Mouse (Mus musculus) heart, embryonic 15.5 days (tissue): ENCODE measurements at regions not wholly inside any gene's neighbourhood (a gene's known extent, or its start where the extent isn't known, plus 50 kb on each side); places are given as distances from the start of the nearest gene placed in this dataset.

Experiments used
- ATAC-seq: fragments of 200-750 bp; cut with Nextera tagmentation; replicated peaks from 2 replicates; pipeline ENCODE4 v1.8.0; 2017; ENCODE audit warnings: low read depth, moderate TSS enrichment; ENCODE audit not compliant: insufficient number of reproducible peaks, insufficient read depth, low FRiP score
- H3K27ac ChIP-seq: fragments of 300-500 bp; sonication (generic); 2 replicates; pipeline ENCODE4 v1.5.1; 2015; ENCODE audit warnings: mild to moderate bottlenecking, inconsistent platforms
- H3K27me3 ChIP-seq: fragments of 300-500 bp; sonication (generic); 2 replicates; pipeline ENCODE4 v1.6.1; 2015; ENCODE audit warnings: inconsistent platforms
- H3K36me3 ChIP-seq: fragments of 300-500 bp; sonication (generic); 2 replicates; pipeline ENCODE4 v1.6.1; 2015; ENCODE audit warnings: mild to moderate bottlenecking, inconsistent platforms
- H3K4me1 ChIP-seq: fragments of 300-500 bp; sonication (generic); replicated peaks from 2 replicates; pipeline ENCODE4 v1.6.1; 2015; ENCODE audit warnings: inconsistent platforms
- H3K4me2 ChIP-seq: fragments of 300-500 bp; sonication (generic); 2 replicates; pipeline ENCODE4 v1.6.1; 2015; ENCODE audit warnings: inconsistent platforms, mild to moderate bottlenecking, moderate library complexity
- H3K4me3 ChIP-seq: fragments of 300-500 bp; sonication (generic); 2 replicates; pipeline ENCODE4 v1.5.1; 2015; ENCODE audit warnings: mild to moderate bottlenecking, inconsistent platforms
- H3K9ac ChIP-seq: fragments of 300-500 bp; sonication (generic); 2 replicates; pipeline ENCODE4 v1.6.1; 2015; ENCODE audit warnings: mild to moderate bottlenecking, inconsistent platforms
- H3K9me3 ChIP-seq: fragments of 300-500 bp; sonication (generic); replicated peaks from 2 replicates; pipeline ENCODE4 v1.6.1; 2016; ENCODE audit warnings: inconsistent platforms
- WGBS: fragments of 180-500 bp; shearing (Covaris S2); methylation state at CpG from one replicate; pipeline ENCODE4 v1.1.7; 2015; ENCODE audit warnings: mixed read lengths; 5-methylcytosine and 5-hydroxymethylcytosine counted together

DNA sequence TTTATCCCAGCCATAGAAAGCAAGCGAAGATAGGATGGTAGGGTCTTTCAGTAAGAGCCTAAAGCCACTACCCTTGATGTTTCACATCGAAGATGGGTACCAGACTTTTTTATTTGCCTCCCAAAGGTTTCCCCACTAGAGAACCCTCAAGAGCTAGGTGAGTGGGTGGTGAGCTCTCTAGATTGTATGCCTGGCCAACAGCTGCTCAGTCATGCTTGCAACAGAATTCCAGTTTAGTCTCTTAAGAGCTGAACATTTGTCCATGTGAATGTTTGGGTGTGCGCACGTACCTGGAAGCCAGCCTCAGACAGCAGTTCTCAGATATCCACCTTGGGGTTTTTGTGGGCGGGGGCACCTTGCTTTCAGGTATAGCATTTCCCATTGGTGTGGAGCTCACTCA is 218.5 kb downstream of the Suds3 start:
- H3K4me3 ChIP-seq = no peak overlapping the region
- no peaks in the 10 kb centered on the region for H3K27me3 ChIP-seq
- ATAC-seq = no peak
- WGBS = 79% methylated on average over 5 of the region's 5 CpGs
- H3K4me2 ChIP-seq = no peak overlapping the region
- H3K9ac ChIP-seq = no peak overlapping the region
- H3K4me1 ChIP-seq = no peaks in the 10 kb centered on the region
- H3K36me3 ChIP-seq = no peaks in the 10 kb centered on the region
- no peaks in the 10 kb centered on the region for H3K9me3 ChIP-seq
- no peak overlapping the region for H3K27ac ChIP-seq

DNA sequence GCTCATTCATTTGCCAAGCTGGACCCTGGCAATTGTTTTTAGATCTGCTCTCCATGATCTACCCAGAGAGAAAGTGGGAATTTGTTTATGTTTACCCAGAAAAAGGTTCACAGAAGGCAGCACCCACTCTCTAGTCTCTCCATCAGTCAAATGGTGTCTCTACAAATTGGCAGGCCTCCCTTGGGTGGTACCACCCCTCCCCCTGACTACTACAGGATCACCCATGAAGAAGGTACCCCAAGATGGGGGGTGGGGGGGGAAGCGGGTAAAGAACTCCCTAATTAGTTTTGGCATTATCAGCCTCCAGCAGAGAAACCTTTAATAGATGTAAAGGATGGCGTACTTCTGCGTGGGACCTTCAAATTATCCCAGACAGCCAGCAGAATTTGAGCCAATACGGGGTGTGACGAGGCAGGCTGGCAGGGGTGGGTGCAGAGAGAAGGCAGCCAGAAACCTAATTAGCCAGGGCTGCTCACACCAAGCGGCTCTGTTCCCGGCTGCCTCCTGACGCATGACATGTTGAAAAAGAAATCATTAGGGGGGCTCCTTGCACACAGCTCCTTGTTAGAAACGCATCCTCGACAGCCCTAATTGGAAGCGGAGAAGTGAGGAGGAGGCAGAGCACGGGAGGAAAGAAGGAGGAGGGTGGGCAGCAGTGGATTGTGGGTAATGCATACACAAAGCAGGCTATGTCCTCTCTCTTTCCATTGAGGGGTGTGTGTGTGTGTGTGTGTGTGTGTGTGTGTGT is 220.7 kb downstream of the Suds3 start:
- no peak for ATAC-seq
- WGBS = 67% methylated on average over 12 of the region's 12 CpGs
- no peak overlapping the region for H3K4me2 ChIP-seq
- H3K4me3 ChIP-seq = no peak overlapping the region
- no peak overlapping the region for H3K9ac ChIP-seq
- no peak overlapping the region for H3K27ac ChIP-seq
- no peaks in the 10 kb centered on the region for H3K27me3 ChIP-seq
- H3K9me3 ChIP-seq = no peaks in the 10 kb centered on the region
- no peaks in the 10 kb centered on the region for H3K4me1 ChIP-seq
- no peaks in the 10 kb centered on the region for H3K36me3 ChIP-seq

DNA sequence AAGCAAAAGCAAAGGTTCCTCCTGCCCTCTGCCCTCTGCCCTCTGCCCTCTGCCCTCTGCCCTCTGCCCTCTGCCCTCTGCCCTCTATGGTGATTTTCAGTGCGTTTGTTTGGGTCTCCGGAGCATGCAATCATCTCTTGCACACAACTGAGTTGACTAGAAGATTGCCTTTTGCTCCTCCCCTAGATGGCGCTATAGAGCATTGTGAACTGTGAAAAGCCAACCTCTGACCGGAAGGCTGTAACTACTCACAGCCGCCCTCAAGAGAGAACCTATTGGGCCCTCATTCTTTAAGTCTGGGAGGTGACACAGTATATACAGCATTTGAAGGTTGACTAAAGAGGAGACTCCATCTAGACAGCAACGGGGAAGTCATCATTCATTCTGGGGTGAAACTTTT is 221.3 kb downstream of the Suds3 start:
- Histone ChIP-seq H3K9me3 (no peaks in the 10 kb centered on the region), H3K36me3 (no peaks in the 10 kb centered on the region), H3K9ac (no peak overlapping the region), H3K4me1 (no peaks in the 10 kb centered on the region), H3K4me3 (no peak overlapping the region), H3K27ac (no peak overlapping the region), H3K4me2 (no peak overlapping the region), H3K27me3 (no peaks in the 10 kb centered on the region)
- 79% methylated on average over 6 of the region's 6 CpGs for WGBS
- no peak for ATAC-seq

DNA sequence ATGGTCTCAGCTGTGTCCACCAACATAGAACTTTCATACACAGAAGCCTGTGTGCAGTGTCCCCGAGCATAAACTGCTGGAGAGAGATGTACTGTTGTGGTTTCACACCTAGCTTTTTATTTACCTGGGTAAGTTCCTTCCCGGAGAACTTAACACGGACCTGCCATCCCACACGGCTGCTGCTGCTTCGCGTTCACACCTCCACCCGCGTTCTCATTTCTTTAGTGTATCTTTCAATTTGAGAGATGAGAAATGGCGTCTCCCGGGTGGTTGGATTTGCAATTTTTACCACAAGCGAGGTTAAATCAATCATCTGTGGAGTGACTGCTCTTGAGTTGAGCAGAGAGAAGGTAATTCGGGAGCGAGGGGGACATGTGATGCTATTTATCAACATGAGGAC is 223.0 kb downstream of the Suds3 start:
- no peak overlapping the region for H3K4me3 ChIP-seq
- H3K9me3 ChIP-seq = no peaks in the 10 kb centered on the region
- no peak overlapping the region for H3K4me2 ChIP-seq
- 79% methylated on average over 13 of the region's 13 CpGs for WGBS
- H3K4me1 ChIP-seq = no peaks in the 10 kb centered on the region
- no peak overlapping the region for H3K27ac ChIP-seq
- H3K36me3 ChIP-seq = no peaks in the 10 kb centered on the region
- no peak overlapping the region for H3K9ac ChIP-seq
- no peak for ATAC-seq
- H3K27me3 ChIP-seq = no peaks in the 10 kb centered on the region

DNA sequence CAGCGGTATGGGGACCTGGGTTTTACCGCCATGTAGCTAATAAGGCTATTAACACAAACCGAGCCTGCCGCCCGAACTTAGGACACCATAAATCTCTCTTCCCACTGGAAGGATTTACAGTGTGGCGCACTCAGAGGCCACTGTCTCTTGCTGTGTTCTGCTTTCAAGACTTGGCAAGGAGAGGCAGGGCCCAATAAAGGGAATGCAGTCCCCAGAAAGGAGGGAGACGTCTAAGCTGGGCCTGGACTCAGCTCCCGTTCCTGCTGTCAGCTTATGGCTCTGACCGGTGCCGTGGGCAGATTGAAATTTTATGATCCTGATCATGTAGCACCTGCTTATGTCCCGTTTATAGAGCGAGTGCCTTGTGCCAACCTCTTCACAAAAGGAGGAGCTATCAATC is 226.7 kb downstream of the Suds3 start:
- ATAC-seq = no peak
- H3K27ac ChIP-seq = no peak overlapping the region
- H3K4me2 ChIP-seq = no peak overlapping the region
- H3K36me3 ChIP-seq = no peaks in the 10 kb centered on the region
- H3K4me3 ChIP-seq = no peak overlapping the region
- WGBS = 73% methylated on average over 12 of the region's 12 CpGs
- no peaks in the 10 kb centered on the region for H3K4me1 ChIP-seq
- no peak overlapping the region for H3K9ac ChIP-seq
- no peaks in the 10 kb centered on the region for H3K9me3 ChIP-seq
- no peaks in the 10 kb centered on the region for H3K27me3 ChIP-seq

DNA sequence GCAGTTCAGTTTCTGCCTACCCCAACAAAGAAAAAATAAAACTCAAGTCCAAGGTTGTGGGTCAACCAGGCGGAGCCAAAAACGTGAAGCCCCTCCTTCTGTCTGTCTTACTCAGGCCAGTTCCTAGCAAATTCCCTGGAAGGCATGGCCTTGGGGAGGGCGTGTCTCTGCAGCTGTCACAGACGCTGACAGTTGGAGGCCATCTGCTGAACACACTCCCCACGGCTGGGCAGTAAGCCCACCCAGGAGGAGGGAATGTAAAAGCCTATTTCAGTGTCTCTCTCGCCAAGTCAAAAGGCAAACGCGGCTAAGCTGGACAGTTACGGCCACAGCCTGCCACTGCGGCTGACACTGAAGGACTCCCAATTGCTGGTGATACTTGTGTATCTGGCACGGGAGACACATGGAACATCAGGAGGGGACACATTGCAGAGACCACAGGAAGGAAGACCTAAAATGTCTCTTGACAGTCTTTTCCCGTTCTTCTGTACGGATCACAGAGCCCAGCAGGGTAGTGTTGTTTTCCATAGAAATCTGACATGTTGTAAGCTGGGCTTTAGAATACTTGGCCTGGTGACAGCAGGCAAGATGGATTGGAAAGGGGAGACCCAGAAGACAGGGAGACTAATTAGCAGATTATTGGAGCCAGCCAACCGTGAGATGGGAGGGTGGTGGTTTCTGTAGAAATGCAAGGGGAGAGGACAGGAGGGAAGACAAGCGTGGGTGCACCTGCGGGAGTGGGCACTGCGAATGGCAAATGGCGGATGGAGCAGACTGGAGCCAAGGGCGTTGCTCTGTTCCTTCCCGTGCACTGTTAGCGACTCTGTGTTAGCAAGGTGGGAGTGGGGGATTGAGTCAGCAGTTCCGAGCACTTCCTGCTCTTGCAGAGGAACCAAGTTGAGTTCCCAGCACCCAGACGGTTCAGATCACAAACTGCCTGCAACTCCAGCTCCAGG is 229.5 kb downstream of the Suds3 start:
- no peaks in the 10 kb centered on the region for H3K9me3 ChIP-seq
- H3K4me1 ChIP-seq = no peaks in the 10 kb centered on the region
- WGBS = 59% methylated on average over 23 of the region's 23 CpGs
- no peaks in the 10 kb centered on the region for H3K36me3 ChIP-seq
- H3K9ac ChIP-seq = no peak overlapping the region
- H3K27me3 ChIP-seq = no peaks in the 10 kb centered on the region
- ATAC-seq = no peak
- H3K4me3 ChIP-seq = no peak overlapping the region
- H3K27ac ChIP-seq = no peak overlapping the region
- no peak overlapping the region for H3K4me2 ChIP-seq

DNA sequence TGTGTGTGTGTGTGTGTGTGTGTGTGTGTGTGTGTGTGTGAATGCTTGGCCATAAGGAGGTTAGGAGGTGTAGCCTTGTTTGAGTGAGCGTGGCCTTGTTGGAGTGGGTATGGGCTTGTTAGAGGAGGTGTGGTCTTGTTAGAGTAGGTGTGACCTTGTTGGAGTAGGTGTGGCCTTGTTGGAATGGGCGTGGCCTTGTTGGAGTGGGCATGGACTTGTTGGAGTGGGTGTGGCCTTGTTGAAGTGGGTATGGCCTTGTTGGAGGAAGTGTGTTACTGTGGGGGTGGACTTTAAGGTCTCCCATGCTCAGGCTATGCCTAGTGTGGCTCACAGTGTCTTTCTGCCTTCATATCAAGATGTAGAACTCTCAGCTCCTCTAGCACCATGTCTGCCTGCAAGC is 236.2 kb downstream of the Suds3 start:
- no peaks in the 10 kb centered on the region for H3K36me3 ChIP-seq
- no peak overlapping the region for H3K4me3 ChIP-seq
- no peak overlapping the region for H3K9ac ChIP-seq
- H3K9me3 ChIP-seq = no peaks in the 10 kb centered on the region
- 59% methylated on average over 2 of the region's 2 CpGs for WGBS
- no peaks in the 10 kb centered on the region for H3K27me3 ChIP-seq
- H3K4me1 ChIP-seq = no peaks in the 10 kb centered on the region
- no peak for ATAC-seq
- H3K4me2 ChIP-seq = no peak overlapping the region
- H3K27ac ChIP-seq = no peak overlapping the region

DNA sequence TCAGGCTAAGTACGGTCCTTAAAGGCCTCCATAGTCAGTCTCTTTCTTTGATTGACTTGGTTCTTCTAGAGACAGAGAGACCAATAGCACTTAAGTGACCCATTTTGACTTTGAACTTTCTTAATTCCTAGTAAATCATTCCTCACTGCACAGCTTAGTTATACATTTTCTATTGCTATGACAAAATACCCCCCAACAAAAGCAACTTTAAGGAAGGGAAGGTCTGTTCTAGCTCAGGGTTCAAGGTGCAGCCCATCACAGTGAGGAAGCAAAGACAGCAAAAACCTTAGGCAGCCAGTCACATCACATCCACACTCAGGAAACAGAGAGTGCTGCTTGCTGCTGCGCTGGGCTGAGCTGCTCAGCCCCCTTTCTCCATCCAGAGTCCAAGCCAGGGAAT is 241.0 kb downstream of the Suds3 start:
- Histone ChIP-seq H3K9me3 (no peaks in the 10 kb centered on the region), H3K27ac (no peak overlapping the region), H3K36me3 (no peaks in the 10 kb centered on the region), H3K27me3 (no peaks in the 10 kb centered on the region), H3K4me2 (no peak overlapping the region), H3K4me1 (no peaks in the 10 kb centered on the region), H3K9ac (no peak overlapping the region), H3K4me3 (no peak overlapping the region)
- 66% methylated on average over 2 of the region's 2 CpGs for WGBS
- ATAC-seq = no peak

DNA sequence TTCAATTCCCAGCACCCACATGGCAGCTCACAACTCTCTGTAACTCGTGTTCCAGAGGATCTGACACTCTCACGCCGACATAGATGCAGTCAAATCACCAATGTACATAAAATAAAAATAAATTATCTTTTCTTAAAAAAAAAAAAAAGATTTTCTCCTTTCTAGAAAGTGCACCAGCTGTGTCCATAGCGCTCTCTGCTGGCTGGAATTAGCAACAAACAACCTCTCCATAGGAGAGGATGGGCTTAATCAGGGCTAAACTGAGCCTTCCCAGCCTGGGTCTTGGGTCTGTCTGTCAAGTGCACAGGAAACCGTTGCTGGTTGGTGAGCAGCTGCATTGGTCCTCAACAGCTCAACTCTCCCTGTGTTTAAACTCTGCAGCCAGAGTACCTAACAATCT is 247.8 kb downstream of the Suds3 start:
- H3K4me3 ChIP-seq = no peak overlapping the region
- H3K27me3 ChIP-seq = no peaks in the 10 kb centered on the region
- no peak overlapping the region for H3K4me2 ChIP-seq
- H3K27ac ChIP-seq = no peak overlapping the region
- H3K36me3 ChIP-seq = no peaks in the 10 kb centered on the region
- WGBS = 70% methylated on average over 5 of the region's 5 CpGs
- no peaks in the 10 kb centered on the region for H3K9me3 ChIP-seq
- H3K9ac ChIP-seq = no peak overlapping the region
- ATAC-seq = no peak
- no peaks in the 10 kb centered on the region for H3K4me1 ChIP-seq

DNA sequence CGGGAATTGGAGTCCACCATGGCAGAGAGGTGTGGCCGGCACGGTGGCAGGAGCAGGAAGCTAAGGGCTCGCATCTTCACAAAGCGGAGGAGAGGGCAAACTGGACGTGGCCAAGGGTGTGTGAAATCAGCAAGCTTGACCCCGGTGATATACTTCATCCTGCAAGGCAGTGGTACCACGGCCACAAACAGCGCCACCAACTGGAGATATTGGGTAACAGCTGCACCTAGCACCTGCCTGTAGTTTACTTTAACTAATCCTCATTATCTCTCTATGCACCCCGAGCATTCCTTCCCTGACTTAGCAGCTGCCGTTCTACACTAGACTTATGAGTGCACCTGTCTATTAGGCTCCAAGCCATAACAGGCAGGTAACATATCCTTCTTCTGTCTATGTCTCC is 251.6 kb downstream of the Suds3 start:
- no peak for ATAC-seq
- Histone ChIP-seq H3K4me3 (no peak overlapping the region), H3K4me1 (no peaks in the 10 kb centered on the region), H3K27ac (no peak overlapping the region), H3K36me3 (no peaks in the 10 kb centered on the region), H3K9ac (no peak overlapping the region), H3K4me2 (no peak overlapping the region), H3K9me3 (no peaks in the 10 kb centered on the region), H3K27me3 (no peaks in the 10 kb centered on the region)
- 81% methylated on average over 11 of the region's 11 CpGs for WGBS

DNA sequence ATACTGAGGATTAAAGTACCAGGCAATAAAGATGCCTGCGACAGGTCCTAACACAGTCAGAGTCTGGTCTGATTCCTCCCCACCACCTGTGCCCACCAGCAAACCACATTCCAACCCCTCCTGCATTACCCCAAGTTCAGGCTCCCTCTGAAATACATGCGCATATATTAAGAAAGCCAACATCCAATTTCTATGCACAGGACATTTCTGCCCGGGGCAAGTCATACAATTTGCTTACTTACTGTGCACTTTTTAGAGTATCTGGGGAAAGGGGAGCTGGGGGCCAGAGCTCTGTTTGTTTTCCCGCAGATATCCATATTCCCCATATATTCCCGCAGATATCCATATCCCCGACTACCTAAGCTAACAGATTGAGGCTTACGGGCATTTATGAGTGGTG is 261.1 kb upstream of the Srrm4 start:
- no peak overlapping the region for H3K9ac ChIP-seq
- no peaks in the 10 kb centered on the region for H3K36me3 ChIP-seq
- no peak for ATAC-seq
- H3K9me3 ChIP-seq = no peaks in the 10 kb centered on the region
- no peaks in the 10 kb centered on the region for H3K27me3 ChIP-seq
- H3K4me3 ChIP-seq = no peak overlapping the region
- H3K4me1 ChIP-seq = no peaks in the 10 kb centered on the region
- H3K27ac ChIP-seq = no peak overlapping the region
- H3K4me2 ChIP-seq = no peak overlapping the region
- 83% methylated on average over 7 of the region's 7 CpGs for WGBS

DNA sequence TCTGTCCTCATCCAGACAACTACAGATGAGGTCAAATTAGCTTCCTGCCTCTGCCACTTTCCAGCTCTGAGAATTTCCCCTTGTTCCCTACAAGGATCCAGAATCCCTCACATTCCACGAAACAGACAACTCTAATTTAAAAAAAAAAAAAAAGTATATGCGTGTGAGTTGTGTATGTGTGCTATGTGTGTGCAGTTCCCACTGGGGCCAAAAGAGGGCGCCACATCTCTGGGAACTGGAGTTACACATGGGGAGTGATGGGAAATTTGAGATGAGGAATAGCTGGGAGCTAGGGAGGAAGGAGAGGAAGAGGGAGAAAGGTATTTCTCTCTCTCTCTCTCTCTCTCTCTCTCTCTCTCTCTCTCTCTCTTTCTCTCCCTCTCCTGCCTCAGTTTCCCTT is 240.3 kb upstream of the Srrm4 start:
- no peak for ATAC-seq
- Histone ChIP-seq H3K4me2 (no peak overlapping the region), H3K27ac (no peak overlapping the region), H3K4me3 (no peak overlapping the region), H3K36me3 (no peaks in the 10 kb centered on the region), H3K9me3 (no peaks in the 10 kb centered on the region), H3K27me3 (no peaks in the 10 kb centered on the region), H3K9ac (no peak overlapping the region), H3K4me1 (no peaks in the 10 kb centered on the region)
- WGBS = 65% methylated on average over 3 of the region's 3 CpGs
